Mouse (Mus musculus): ENCODE results near the gene C130032M10Rik. TPM values are rescaled to one million over a fixed set of nuclear protein-coding genes. Genes with fewer than 3 reads are reported as not detected.

The C130032M10Rik gene
- total RNA-seq, 1 experiment from 2014 or later: not detected

DNA sequence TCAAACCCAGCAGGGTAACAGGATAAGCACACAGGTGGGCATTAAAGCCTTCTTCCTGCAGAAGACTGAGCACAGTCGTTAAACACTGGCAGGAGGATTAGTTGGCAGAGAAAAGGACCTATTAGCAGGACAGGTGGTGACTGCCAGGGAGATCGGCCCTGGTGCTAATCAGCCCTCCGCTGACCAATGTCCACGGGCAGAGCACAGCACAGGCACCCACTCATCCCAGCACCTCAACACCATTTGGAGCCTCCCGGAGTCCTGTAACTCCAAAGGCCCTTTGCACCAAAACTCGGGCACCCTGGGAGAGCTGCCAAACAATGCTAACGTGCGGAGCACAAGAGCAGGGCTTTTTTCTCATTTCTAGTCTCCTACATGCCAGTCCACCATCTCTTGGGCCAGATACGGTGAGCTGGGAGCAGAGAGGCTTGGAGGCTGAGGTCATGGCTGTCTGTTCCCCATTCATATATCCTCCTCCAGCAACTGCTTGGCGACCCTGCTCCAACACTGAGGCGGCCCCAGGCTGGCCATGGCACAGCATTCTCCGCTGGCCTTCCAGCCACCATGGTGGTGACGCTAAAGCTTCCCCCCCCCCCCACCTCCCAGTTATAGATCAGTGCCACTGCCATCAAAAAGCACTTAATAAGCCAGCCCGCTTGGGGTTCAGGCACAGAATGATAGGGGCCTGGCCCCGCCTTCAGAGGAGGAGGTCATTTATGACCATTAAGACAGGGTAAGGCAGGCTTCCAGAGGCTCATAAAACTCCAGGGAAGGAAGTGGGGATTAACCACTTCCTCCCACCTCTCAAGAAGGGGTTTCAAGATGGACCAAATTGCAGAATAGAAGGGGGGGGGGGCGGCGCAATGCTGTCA, 28.6 kb downstream of the C130032M10Rik start:
- no peak for ATAC-seq (ENCODE audit: extremely low read depth, insufficient number of reproducible peaks, low FRiP score, poor library complexity, severe bottlenecking)

- no peak for ATAC-seq (ENCODE audit: extremely low read depth, insufficient number of reproducible peaks, low FRiP score, poor library complexity, severe bottlenecking)
Measured at GRCm38 (mm10) chr9:114544754-114545393, 29.4 kb downstream of the C130032M10Rik start.

DNA sequence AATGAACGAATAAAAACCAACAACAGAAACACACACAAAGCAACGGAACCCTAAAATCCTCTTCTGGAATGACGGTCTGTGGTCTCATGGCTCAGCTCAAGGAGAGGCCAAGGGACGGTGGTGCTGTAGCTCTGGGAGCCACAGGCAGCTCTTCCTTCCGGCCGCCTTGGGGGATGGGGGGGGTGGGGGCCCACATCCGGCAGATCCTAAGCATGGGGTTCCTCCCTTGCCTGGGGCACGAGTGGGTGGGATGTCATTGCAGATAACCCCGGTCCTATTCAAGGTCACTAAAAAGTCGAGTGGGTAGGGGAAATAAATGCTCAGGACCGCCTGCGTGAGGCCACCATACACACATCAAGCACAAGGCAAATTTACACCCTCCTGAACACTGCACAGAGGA, 31.3 kb downstream of the C130032M10Rik start:
- ATAC-seq (ENCODE audit: extremely low read depth, insufficient number of reproducible peaks, low FRiP score, poor library complexity, severe bottlenecking): no peak

DNA sequence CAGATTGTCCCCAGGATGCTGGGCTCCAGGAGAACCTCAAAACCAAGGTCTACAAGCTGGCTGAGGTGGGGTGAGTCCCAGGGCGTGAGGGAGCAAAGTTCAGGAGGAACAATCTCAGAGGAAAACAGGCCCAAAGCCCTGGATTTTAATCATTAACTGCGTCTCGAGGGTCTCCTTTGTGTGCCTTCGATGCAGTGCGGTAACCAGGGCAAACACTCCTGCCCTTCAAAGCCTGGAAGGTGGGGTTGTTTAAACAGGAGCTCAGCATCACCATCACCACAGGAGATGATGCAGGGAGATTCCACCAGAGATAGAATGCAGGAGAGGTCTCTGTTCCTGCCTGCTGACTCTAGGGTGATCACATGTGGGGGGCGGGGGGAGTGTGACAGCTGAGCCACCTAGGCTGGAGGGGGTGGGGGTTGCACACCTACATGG, 32.2 kb downstream of the C130032M10Rik start:
- ATAC-seq (ENCODE audit: extremely low read depth, insufficient number of reproducible peaks, low FRiP score, poor library complexity, severe bottlenecking): no peak

GRCm38 (mm10) chr9:114548496-114548895, 33.0 kb downstream of the C130032M10Rik start:
- no peak for ATAC-seq (ENCODE audit: extremely low read depth, insufficient number of reproducible peaks, low FRiP score, poor library complexity, severe bottlenecking)

DNA sequence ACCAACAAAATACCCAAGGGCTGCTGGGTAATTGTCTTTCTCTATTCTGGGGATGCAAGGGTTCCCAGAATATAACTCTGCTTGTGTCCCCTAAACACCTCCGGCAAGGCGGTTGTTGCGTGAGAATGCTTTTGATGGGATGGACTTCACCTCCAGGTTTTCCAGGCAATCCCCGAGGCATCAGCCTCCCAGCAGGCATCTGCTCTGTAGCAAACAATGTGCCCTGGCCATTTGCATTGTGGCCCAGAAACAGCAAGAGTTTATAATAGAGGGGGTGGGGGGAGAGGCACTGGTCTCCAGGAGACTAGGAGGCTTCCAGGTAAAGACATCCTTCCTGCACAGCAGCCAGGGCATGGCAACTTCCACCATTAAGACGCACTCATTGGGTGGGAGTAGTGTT, 33.6 kb downstream of the C130032M10Rik start:
- no peak for ATAC-seq (ENCODE audit: extremely low read depth, insufficient number of reproducible peaks, low FRiP score, poor library complexity, severe bottlenecking)

DNA sequence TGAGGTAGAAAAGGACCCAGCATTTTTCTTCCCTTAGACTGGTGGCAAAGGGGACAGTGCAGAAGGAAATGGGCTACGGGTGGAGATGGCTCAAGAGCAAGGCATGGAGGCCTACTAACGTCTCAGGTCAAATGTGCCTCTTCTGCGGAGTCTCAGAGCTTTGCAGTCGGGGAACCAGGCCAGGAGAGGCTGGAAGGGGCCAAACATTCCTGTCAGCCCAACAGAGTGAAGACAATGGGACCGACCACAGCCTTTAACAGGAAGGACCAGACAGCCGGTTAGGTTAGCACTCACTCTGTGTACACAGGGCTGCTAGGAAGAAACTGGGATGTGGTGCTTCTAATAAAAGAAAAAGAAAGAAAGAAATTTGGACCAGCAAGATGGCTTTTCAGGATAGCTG, 34.5 kb downstream of the C130032M10Rik start:
- no peak for ATAC-seq (ENCODE audit: extremely low read depth, insufficient number of reproducible peaks, low FRiP score, poor library complexity, severe bottlenecking)

- ATAC-seq (ENCODE audit: extremely low read depth, insufficient number of reproducible peaks, low FRiP score, poor library complexity, severe bottlenecking): no peak
Measured at GRCm38 (mm10) chr9:114553828-114554227, 38.3 kb downstream of the C130032M10Rik start.

DNA sequence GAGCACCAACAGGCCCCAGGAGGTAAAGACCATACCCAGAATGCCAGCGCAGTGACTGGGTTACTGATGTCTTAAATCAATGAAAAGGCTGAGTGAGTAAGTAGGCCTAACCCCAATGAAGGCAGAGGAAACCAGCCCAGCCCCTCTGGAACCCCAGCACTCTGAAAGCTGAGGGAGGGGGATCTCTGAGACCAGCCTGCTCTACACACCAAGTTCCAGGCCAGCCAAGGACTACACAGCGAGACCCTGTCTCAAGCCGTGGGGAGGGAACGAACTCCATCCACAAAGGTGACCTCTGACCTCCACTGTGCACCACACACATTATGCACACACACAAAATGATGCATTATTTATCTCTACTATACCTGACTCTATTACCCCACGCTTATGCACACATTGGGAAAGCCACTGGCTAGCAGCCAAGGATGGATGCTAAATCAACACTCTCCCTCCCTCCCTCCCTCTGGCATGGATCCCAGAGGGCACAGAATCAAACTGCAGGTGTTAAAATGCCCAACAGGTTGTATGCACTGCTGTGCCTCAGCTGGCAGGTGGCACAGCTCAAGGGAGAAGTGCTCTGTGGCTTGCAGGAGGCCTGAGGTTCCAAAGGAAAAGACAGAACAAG, 39.0 kb downstream of the C130032M10Rik start:
- ATAC-seq (ENCODE audit: extremely low read depth, insufficient number of reproducible peaks, low FRiP score, poor library complexity, severe bottlenecking): no peak

GRCm38 (mm10) chr9:114556276-114556855, 40.9 kb downstream of the C130032M10Rik start:
- no peak for ATAC-seq (ENCODE audit: extremely low read depth, insufficient number of reproducible peaks, low FRiP score, poor library complexity, severe bottlenecking)

- no peak for ATAC-seq (ENCODE audit: extremely low read depth, insufficient number of reproducible peaks, low FRiP score, poor library complexity, severe bottlenecking)
Measured at GRCm38 (mm10) chr9:114557086-114557485, 41.6 kb downstream of the C130032M10Rik start.

DNA sequence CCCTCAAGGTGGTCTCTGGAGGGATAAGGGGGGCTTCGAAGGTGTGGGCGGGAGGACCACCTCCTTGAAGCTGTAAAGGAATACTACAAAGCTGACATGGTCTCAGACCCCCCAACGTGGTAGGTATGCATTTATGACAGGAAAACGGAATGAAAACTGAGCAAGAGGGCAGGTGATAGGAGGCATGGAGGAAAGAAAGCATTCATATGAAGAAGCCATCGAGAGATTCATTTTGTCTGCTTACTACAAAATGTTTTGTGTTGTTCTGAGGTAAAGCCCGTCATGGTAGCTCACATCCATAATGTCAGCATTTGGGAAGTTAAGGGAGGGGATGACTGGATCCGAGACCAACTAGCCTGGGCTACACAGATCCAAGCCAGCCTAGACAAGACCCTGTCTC, 44.6 kb downstream of the C130032M10Rik start:
- ATAC-seq (ENCODE audit: extremely low read depth, insufficient number of reproducible peaks, low FRiP score, poor library complexity, severe bottlenecking): no peak

DNA sequence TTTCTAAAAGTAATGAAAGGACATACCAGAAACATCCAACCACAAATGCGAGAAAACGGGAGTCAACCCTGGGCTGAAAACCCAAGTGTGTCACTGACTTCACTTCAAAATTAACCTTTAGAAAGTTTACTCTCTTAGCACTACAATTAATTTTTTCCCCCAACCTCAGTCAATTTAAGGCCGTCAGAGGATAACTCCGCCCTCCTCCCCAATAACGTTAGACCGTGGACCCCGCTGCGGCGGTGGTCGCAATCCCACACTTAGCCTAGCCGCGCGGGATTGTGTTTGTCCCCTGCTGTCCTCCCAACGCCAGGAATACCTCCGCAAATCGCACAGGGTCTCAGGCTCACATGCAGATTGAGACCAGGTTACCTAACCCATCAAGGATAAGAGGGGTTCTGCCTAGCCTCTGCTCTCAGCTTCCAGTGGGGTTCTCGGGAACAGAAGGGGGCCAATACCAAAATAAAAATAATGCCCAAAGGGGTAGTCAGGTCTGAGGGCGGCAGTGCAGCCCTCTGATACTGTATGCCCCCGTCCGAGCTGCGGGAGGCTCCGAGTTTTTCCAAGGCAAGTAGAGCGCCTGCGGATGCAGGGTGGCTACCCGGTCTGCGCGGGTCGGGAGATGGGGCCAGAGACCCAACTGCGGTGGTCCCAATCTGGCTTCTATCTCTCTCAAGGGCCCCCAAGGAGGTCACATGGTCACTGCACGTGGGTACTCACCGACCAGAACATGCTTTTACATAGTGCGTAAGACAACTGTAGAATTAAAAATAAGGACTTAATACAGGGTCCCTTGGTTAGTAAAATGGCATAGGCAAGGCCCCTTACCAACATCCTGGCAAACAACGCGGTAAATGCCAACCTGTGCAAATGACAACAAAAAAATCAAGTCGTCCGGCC, 45.5 kb downstream of the C130032M10Rik start:
- ATAC-seq (ENCODE audit: extremely low read depth, insufficient number of reproducible peaks, low FRiP score, poor library complexity, severe bottlenecking): no peak

DNA sequence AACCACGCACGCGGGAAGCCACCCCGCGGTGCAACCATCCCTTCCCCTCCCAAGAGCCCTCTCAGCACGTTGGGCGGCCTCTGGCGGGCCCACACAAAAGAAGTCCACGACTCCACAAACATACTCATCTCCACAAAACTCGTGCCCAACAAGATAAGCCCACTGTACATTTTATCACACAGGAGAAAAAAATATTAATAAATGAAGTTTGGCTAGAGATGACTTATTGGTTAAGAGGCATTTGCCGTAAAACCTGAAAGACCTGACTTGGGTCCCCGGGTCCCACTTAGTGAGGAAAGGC, 46.1 kb downstream of the C130032M10Rik start:
- no peak for ATAC-seq (ENCODE audit: extremely low read depth, insufficient number of reproducible peaks, low FRiP score, poor library complexity, severe bottlenecking)

GRCm38 (mm10) chr9:114562031-114562918, 46.8 kb downstream of the C130032M10Rik start:
- ATAC-seq (ENCODE audit: extremely low read depth, insufficient number of reproducible peaks, low FRiP score, poor library complexity, severe bottlenecking): no peak

- no peak for ATAC-seq (ENCODE audit: extremely low read depth, insufficient number of reproducible peaks, low FRiP score, poor library complexity, severe bottlenecking)
Measured at GRCm38 (mm10) chr9:114562919-114563751, 47.6 kb downstream of the C130032M10Rik start.

Measured in neutrophil, adult 5-6 weeks (primary cell).